Mouse (Mus musculus) bone marrow, adult 2 months (tissue): ENCODE measurements around the gene Slc16a12. TPM values are rescaled to one million over a fixed set of nuclear protein-coding genes. Genes with fewer than 3 reads are reported as not detected.

ENCODE experiments used
- H3K27ac ChIP-seq: fragments of 200-500 bp; 2 replicates; pipeline ENCODE4 v1.5.1; 2012; ENCODE audit warnings: low read depth, mild to moderate bottlenecking, control low read depth, inconsistent platforms, low read length; ENCODE audit not compliant: control insufficient read depth, poor library complexity, insufficient read depth
- H3K4me1 ChIP-seq: fragments of 200-500 bp; 2 replicates; pipeline ENCODE4 v1.6.1; 2011; ENCODE audit warnings: low read length; ENCODE audit not compliant: control insufficient read depth, insufficient read depth
- H3K4me3 ChIP-seq: fragments of 200-500 bp; replicated peaks from 2 replicates; pipeline ENCODE3; 2011; ENCODE audit warnings: mild to moderate bottlenecking, low read depth, low read length, control low read depth; ENCODE audit not compliant: control insufficient read depth
- CTCF ChIP-seq: fragments of 200-500 bp; IDR thresholded peaks from 2 replicates; pipeline ENCODE4 v1.5.1; 2011; ENCODE audit warnings: low read length, control low read depth; ENCODE audit not compliant: control insufficient read depth, insufficient read depth
- POLR2A ChIP-seq: fragments of 200-500 bp; IDR thresholded peaks from 2 replicates; pipeline ENCODE4 v1.6.1; 2011; ENCODE audit warnings: low read depth, mild to moderate bottlenecking, control low read depth, low read length, borderline replicate concordance; ENCODE audit not compliant: control insufficient read depth
- WGBS: fragments of 180-500 bp; shearing (Covaris S2); methylation state at CpG from one replicate; pipeline ENCODE4 v1.1.7; 2018; 5-methylcytosine and 5-hydroxymethylcytosine counted together
- polyA plus RNA-seq: library from polyadenylated mRNA; stranded (reverse); fragments of >200 nt; gene quantifications from 2 replicates; pipeline ENCODE4 v1.2.4, GENCODE M21; 2011; ENCODE audit warnings: low replicate concordance; ENCODE audit not compliant: missing spikeins, insufficient read depth, insufficient read length

Gene Slc16a12
- not detected in 2 replicates for polyA plus RNA-seq

GRCm38 (mm10) chr19:34746688-34747504 is at the start of gene Slc16a12:
Slc16a12 (minus strand) TSS chr19:34747289.
- Histone ChIP-seq H3K4me3 (no peak within 1 kb of the TSS), H3K4me1 (no peaks in the 10 kb centered on the region), H3K27ac (no peak within 1 kb of the TSS)
- TF ChIP-seq CTCF: no peak
- no peak for TF ChIP-seq POLR2A
- WGBS: 2% methylated on average over 61 of the region's 61 CpGs

- H3K4me1 ChIP-seq: no peaks in the 10 kb centered on the region; the same call in 1 of the 2 replicates
- 79% methylated on average over 4 of the region's 4 CpGs for WGBS
- H3K4me3 ChIP-seq: no peak overlapping the region
- H3K27ac ChIP-seq: no peak overlapping the region
- TF ChIP-seq CTCF: no peak
- TF ChIP-seq POLR2A: no peak
These were observed 49.3 kb upstream of the Slc16a12 start for GRCm38 (mm10) chr19:34796396-34796795.

GRCm38 (mm10) chr19:34782491-34782890 is 35.4 kb upstream of the Slc16a12 start:
- Histone ChIP-seq H3K4me3 (no peak overlapping the region), H3K4me1 (no peaks in the 10 kb centered on the region), H3K27ac (no peak overlapping the region)
- TF ChIP-seq CTCF: no peak
- TF ChIP-seq POLR2A: no peak
- WGBS: 79% methylated on average over 2 of the region's 2 CpGs

- no peak for TF ChIP-seq POLR2A
- no peak for TF ChIP-seq CTCF
- no peak overlapping the region for H3K4me3 ChIP-seq
- H3K4me1 ChIP-seq: no peaks in the 10 kb centered on the region
- H3K27ac ChIP-seq: no peak overlapping the region
- 75% methylated on average over 1 of the region's 1 CpGs for WGBS
These were observed 31.9 kb upstream of the Slc16a12 start for GRCm38 (mm10) chr19:34778993-34779392.

GRCm38 (mm10) chr19:34778098-34778497 is 31.0 kb upstream of the Slc16a12 start:
- no peak overlapping the region for H3K27ac ChIP-seq

GRCm38 (mm10) chr19:34772775-34773174 is 25.7 kb upstream of the Slc16a12 start:
- no peak for TF ChIP-seq POLR2A
- TF ChIP-seq CTCF: no peak
- Histone ChIP-seq H3K4me3 (no peak overlapping the region), H3K4me1 (no peaks in the 10 kb centered on the region), H3K27ac (no peak overlapping the region)
- WGBS: 26% methylated on average over 6 of the region's 6 CpGs

More at GRCm38 (mm10) chr19:34778098-34778497, 31.0 kb upstream of the Slc16a12 start:
- Histone ChIP-seq H3K4me1 (no peaks in the 10 kb centered on the region), H3K4me3 (no peak overlapping the region)
- TF ChIP-seq POLR2A (no peak), CTCF (no peak)

GRCm38 (mm10) chr19:34770764-34771163 is 23.7 kb upstream of the Slc16a12 start:
- no peaks in the 10 kb centered on the region for H3K4me1 ChIP-seq
- WGBS: 78% methylated on average over 6 of the region's 6 CpGs
- no peak overlapping the region for H3K27ac ChIP-seq
- TF ChIP-seq POLR2A (no peak), CTCF (no peak)
- H3K4me3 ChIP-seq: no peak overlapping the region

- Histone ChIP-seq H3K4me3 (no peak overlapping the region), H3K27ac (no peak overlapping the region), H3K4me1 (no peaks in the 10 kb centered on the region)
- no peak for TF ChIP-seq CTCF
- WGBS: 81% methylated on average over 1 of the region's 1 CpGs
These were observed 11.7 kb upstream of the Slc16a12 start for GRCm38 (mm10) chr19:34758754-34759153.
